Mouse (Mus musculus): ENCODE results near the gene Gm49396.
A peak's percentile ranks its signal among the peaks of the same experiment; 100 is the strongest.

DNA sequence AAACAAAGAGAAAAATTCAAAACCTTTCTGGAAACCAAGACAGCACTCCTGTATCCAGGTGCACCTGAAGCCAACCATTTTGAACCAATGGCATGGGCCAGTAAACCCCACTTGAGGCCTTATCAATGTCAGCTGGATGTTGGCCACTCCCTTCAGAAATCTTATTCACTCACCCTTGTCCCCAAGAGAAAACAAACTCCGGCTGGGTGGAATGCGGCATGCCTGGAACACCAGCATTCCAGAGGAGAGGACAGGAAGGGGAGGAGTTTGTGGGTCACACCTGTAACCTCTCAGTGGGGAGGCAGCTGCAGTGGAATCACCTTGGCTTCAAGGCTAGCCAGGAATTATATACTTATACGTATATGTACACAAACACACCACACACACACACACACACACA is 39.4 kb downstream of the Gm49396 start:
- no peak for TF ChIP-seq CTCF (IDR thresholded peaks at IDR 0.05)
- TF ChIP-seq EP300 (IDR thresholded peaks at IDR 0.05) = peak; percentile 99
